Mouse (Mus musculus) embryo, embryonic 10 days (tissue): Measurements from ENCODE around the gene Frem1.
A peak's percentile ranks its signal among the peaks of the same experiment; 100 is the strongest.

Experiments used
- DNase-seq: peaks from one replicate; pipeline ENCODE4 v3.0.0-alpha.2; 2015; ENCODE audit warnings: low spot score

The Frem1 gene

DNA sequence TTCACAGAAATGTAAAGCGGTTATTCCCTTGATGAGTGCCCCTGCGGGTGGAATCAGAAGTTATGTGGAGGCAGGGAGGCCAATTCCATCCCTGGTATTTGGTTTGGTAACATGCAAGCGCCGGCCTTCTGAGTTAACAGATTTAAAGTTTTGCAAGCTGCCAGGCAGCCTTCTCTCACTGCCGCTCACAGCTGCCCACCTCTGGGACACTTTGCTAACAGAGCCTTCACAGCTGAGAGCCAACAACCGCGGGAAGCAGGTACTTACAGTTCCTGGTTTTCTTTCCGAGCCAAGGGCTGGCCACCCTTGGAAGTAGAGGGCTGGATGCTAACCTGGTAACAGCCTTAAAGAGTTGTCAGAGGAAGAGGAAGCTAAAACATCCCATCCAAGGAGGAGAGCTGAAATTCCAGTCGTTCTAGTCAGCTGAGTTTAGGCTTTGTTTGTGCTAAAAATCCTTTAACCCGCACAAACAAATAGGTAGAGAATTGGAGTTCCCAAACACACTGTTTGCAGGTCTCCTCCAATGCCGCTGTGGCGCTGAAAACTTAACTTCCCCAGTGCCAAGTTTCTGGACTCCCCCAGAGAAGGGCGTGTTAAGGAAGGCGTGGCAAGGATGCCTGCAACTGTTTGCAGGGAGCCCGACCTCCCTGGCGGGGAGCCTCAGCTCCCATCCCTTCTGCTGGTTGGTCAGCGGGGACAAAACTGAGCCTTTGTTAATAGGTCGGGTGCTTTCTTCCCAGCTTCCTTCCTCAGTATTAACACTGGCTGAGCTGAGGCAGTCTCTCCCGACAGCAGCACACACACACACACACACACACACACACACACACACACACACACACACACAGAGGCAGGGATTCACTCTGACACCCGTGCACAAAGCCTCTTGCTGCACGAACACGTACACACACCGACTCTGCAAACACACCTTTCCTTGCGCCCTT, at the start of gene Frem1:
TSS of gene Frem1 (minus strand) at position 706 of the 944 bp plus-strand sequence.
- peak; percentile 87 for DNase-seq

DNA sequence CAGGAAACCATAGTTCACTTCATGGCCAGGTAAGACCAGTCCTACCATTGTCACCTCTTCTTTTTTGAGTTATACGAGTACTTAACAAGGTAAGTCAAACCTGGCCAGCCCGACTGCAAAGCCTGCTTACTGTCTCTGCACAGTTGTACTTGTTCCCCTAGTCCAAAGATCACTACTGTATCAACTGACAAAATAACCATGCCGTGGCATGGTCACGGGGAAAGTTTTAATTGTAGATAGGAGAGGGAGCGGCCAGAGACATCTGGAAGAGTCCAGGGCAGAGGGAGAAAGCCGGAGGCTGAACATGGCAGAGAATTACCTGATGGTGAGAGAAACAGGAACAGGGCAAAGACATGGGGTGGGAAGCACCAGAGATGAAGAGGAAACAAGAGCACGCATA, 46.9 kb upstream of the Frem1 start:
- DNase-seq: no peak

DNA sequence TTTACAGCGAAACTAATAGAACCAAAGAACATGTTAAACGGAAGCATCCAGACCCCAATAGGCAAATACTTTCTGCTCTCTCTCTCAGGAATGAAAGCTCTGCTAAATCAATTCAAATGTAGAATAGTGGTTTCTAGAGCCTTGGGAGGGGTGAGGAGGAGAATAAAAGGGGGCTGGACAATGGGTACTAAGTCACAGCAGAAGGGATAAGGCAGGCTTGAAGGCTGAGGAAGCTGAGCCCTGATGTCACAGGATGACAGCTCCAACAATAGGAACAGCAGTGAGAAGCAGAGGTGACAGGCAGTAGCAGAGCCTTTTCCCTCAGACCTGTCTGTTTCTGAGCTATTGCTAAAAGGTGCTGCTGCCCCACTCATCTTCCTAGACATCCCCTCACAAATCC, 41.8 kb upstream of the Frem1 start:
- DNase-seq: peak; percentile 48

DNA sequence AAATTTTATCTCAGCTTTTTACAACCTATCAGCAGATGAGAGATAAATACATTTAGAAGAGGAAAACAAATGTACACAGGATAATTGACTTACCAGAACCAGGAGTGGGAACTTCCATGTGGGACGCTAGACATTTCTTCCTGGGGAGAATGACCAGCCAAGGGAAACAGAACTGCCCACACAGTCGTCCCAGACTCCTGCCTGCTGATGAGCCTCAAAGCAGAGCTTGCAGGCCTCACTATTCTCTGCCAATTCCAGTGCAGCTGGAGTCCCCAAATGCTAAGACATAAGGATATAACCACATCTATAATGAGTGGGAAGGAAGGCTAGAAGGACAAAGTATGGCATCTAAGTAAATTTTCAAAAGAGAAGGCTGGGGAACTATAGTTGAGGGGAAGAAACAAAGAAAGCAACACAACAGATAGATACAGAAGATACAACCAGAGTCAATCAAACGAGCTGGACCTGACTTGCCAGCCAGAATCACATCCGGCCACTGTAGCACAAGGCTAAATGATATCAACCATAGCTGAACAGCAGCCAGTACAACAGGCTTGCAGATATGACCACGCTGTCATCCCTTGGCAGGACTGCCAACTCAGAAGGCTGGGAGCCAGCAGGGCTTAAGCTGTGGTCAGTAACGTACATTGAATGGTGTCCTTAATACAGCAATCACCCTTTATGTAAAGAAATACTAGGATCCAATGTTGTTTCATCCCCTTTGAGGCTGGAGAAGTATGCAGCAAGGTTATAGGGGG, 38.7 kb upstream of the Frem1 start:
- no peak for DNase-seq

DNA sequence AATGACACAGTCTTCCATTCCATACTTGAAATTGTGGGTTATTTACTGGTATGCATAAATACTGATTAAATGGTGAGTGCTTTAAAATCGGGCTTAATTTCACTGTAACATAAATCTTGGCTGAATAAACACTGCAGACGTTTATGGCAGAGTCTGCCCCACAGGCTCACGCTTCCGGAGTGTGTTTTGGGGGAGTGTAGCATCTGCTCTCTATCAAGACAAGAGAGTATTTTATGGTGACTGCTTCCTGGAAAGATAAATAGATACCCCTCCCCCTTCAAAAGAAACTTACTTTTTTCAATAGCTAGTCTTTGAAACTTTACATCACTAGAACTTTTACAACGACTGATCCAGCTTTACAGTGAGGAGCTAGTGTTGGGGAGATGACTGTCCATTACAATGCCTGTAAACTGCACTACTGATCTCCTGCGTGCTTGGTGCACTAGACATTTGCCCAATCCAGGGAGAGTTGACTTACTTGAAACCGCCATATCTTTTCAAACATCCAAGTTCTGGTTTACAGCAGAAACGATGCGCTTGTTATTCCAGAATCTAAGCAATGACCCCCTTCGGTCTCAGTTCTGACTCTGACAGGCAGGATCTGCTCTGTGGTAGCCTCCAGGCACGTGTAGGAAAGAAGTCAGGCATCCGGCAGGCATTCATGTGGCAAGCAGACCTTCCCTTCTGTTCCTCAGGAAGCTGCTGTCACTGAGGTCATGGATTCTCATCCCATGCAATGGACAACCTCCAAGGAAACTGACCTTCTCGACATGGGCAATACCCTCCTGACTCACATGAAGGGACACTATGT, 28.4 kb upstream of the Frem1 start:
- peak; percentile 74 for DNase-seq

DNA sequence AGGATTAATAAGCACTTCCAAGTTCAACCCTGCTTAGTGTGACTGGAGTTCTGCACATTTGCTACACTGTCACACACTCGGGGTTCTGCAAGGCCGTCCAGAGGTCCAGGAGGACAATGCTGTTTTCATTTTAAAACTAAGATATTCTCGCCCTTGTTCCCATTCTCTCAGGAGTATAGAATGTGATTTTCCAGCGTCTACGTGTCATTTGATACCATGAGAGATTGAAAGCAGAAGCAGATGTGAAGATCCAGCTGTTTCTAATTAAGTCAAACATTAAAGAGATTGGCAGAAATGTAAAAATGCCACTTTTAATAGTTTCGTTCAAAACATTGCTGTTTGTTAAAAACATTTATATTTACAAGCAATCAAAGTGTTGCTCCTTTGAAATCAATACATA, 12.1 kb upstream of the Frem1 start:
- peak; percentile 71 for DNase-seq

DNA sequence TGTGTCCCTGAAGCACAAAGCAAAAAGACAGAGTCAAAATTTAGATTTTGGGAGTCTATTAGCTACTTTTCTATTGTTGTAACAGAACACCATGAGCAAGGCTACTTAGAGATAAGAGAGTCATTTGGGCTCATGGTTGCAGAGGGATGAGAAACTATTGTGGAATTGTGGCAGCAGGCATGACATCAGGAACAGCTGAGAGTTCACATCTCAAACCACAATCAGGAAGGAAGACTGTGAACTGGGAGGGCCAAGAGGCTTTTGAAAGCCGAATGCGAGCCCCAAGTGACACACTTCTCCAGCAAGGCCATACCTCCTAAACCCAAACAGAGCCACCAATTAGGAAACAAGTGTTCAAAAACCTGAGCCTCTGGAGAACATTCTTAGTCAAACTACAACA, 9.4 kb upstream of the Frem1 start:
- DNase-seq: no peak

DNA sequence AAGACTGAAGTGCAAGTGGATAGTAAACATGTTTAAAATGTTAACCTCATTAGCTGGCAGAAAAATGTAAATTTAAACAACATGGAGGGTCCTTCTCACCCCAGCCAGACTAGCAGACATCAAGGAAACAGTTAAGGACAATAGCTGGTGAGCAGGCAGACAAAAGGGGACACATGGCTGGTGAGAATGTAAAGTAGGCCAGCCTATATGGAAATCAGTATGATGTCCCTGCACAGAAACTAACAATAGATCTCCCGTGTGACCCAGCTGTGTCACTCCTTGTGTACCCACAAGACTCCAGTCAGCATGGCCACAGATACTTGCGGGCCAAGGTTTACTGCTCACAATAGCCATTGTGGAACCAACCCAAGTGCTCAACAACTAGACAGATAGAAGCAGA, 6.5 kb upstream of the Frem1 start:
- DNase-seq: no peak

DNA sequence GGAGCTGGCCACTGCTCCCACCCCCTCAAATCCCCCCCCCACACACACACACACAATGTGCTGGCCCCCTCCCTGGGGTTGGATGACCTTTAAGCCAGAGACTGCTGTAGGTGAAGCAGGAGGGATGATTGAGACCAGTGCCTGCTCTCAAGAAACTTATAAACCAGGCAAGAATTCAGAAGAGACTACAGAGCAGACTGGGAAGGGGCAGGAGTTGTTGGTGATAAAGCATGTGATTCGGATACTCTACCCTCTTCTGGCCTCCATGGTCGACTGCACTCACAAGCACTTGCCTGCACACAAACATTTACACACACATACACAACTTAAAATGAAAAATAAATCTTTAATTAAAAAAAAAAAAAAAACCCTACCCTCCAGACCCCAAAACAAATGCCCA, 6.0 kb upstream of the Frem1 start:
- DNase-seq: no peak

DNA sequence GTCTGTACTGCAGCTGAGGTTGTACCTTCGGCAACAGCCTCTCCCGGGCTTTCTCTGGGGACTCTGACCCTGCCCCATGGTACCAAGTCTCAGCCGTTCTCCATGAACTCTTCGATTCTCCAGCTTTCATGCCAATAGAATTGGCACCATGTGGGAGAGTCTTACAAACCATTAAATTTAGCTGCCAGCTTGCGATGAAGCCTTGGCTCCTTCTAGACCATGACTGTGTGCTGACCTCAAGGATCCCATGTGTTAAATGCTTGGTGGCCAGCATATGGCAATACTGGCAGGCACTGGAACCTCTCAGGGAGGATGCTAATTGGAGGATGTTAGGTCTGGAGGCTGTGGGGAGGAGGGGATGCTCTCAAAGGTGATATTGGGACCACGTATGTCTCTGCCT, 4.4 kb upstream of the Frem1 start:
- DNase-seq: no peak

DNA sequence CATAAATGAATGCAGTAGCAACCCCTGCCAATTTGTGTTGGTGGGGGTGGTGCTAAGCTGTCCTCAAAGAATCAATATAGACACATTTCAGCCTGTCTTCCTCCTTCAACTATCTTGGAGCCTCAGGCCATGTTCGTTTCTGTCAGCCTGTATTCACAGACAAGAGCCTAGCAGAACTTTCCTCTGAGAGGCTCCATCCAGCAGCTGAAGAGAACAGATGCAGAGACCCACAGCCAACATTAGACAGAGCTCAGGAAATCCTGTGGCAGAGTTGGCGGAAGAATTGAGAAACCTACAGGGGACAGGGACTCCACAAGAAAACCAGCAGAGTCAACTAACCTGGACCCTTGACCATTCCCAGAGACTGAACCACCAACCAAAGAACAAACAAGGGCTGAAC, 3.3 kb upstream of the Frem1 start:
- DNase-seq: no peak

DNA sequence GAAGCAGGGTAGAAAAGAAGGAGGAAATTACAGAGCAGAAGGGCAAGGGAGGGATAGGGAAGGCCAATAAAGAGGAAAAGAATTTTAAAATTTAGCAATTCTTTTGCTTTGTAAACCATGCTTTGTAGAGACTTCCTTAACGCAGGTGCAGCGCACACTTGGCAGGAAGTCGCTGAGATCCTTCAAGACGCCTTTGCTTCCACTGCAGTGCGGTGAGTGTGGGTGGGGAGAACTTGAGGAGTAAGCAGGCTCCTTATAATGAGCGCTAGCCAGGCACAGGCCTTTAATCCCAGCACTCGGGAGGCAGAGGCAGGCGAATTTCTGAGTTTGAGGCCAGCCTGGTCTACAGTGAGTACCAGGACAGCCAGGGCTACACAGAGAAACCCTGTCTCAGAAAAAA, 1.1 kb upstream of the Frem1 start:
- no peak for DNase-seq

DNA sequence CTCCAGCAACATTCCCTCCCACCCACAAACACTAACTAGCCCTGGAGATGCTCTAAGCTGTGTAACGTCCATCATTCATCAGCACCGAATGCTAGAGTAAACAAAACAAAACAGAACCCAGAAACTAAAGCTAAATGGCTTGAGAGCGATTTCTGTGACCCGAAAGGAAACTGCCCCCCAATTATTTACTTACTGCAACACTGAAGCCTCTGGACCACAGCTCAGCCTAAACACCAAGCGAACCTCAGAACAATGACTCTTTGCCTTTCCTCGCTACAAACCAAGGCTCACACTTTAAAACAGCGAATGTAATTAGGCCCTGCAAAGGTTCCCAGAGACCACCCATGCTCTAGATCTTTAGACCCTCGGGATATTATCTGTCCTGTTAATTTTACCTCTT, 963 bp downstream of the Frem1 start:
- peak; percentile 28 for DNase-seq

DNA sequence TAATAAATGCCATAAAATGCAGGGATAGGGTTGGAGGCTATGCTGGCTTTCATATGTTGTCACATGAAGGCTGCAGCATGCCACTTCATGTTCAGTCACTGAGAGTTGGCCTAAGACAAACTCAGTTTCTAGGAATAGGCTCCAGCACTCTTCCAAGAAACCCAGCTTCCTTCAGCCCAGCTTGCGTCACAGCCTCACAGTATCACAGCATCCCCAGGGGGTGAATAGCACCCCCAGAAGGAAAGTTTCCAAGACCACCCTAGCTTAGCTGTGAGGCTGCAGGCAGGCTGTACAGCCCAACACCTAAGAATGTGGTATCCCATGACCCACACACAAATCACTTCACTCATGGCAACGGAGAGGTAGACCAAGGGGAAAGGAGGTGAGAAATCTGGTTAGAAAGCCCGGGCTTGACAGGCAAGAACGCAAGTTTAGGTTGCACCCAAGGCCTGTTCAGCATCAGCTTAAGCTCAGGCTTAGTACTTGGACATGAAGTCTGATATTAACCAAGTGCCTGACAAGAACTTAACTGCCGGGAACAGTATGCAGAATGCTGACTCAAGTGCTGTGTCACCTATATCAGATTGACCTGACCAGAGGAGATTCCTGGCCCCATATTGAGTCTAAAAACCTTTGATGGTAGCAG, 1.9 kb downstream of the Frem1 start:
- DNase-seq: no peak

DNA sequence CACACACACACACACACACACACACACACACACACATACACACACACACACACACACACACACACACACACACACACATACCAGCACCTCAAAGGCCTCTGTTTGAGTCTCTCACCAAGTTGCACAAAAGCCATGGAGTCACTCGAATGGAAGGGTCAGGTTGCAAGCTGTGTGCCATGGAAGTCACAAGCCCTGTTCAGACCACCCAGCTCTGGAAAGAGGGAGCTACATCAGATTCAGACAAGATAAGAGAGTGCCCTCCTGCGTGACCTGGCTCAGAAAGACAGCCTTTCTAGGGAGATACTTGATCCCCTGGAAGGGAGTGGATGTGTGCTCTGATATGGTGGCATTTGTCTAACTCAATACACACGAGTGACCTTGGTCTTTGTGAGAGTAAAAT, 2.9 kb downstream of the Frem1 start:
- DNase-seq: peak; percentile 77

DNA sequence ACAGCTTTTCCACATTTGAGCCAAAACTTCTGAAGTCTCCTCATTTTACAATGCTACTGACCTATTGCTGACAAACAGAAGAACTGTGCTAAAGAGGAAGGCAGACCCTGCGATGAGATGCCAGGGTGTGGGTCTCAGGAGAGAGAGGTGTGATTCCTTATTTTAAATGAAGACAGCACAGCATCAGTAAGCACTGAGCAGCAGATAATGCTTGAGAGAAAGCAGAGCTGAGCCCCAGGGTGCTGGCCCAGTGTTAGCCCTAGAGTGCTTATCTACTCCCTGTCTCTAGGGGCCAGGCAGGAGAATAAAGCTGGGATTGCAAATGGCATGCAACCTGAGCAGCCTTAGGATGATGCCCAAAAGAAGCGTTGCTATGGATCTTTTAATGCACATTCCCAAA, 3.6 kb downstream of the Frem1 start:
- DNase-seq: no peak

DNA sequence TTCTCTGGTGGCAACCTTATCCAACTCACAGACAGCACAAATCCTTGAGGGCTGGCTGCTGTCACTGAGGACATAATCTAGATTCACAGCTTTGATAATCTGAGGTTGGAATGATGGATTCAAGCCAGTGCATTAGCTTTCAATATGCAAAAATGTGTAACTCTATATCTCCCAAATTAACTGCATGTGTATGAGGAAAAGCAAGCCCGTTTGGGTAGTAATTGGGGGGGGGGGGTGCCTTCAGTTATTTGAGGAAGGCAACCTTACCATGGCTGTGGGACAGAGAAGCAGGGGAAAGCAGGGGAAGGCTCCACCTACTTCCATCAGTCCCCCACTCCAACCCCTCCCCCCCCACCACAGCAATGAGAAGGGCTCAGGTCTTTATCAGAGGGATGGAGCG, 5.3 kb downstream of the Frem1 start:
- no peak for DNase-seq

DNA sequence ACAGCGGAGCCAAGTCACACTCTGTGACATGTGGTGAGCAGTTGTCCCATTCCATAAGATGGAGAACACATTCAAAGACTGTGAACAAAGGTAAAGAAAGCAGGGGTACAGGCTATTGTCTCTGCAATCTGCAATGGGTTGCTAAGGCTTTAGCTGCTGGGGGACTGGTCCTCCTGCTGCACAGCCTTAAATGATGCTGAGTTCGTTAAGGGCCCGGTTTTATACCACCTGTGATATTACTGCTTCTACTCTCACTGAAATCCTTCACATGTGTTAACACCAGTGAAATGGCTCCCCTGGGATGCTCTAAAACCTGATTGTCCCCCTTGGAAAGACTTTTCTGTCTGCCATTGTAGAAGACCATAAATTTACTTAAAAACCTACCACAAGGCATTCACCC, 6.1 kb downstream of the Frem1 start:
- no peak for DNase-seq

DNA sequence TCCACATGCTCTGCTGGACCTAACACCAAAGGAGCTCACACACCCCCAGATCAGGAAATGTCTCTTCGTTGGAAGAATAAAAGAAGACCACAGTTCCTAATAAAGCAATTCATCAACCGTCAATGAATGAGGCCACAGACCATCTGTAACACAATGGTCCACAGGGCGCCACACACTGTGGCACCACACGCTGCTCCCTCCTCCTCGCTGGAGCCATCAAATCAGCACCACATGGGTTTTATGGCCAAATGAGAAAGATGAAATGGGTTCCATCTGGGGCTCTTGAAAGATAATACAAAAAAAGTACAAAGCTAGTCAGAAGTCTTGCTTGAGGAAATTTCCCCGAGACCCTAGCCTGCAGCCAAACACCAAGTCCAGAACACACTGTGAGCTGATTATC, 6.9 kb downstream of the Frem1 start:
- DNase-seq: peak; percentile 63

DNA sequence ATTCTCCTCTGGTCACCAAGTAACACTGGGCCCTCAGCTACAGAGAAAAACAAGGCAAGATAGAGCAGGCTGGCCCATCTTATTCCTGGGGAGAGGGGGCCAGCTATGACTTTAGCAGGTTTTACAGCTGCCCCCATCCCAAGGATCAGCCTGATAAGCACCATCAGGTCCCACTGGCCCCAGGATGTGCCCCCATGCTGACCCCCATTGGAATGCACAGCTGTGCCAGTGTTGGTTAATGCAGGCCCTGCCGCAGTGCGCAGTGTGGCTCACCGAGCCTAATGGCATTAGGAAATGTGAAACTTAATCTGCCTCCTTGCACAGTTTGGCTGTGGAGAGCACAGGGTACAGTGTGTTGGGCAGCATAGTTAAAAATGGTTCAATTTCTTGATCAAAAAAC, 11.4 kb downstream of the Frem1 start:
- peak; percentile 76 for DNase-seq

DNA sequence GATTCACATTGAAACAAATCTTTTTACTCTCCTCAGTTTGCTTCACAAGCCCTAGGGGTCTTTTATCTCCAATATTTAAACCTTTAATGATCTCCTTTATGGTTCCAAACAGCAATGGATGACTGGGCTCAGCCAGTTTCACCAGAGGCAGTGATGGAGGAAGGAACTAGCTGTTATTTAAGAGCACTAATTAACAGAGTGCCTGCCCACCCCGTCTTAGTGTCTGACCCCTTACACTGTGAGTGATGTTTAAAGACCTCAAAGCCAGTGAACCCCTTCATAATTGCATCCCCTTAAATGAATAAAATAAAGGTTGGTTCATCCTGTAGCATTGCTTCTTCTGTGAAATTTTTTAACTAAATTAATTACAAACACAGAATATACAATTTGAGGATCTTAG, 19.4 kb downstream of the Frem1 start:
- DNase-seq: no peak

DNA sequence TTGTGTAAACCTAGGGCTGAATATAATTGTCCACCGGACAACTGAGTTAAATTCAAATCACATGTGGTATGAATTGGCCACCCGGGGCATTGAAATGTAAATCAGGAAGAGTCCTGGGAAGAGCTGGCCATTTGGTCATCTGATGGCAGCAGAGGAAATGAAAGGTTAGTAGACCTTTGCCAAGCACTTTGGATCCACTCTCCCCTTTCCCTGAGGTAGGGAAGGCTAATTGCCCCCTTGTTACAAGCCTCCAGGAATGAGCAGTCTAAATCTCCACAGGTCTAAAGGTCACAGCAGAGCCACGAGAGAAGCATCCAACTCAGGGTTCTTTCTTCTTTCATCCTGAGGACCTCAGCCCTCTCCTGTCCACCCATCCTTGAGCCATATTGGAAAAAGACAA, 20.5 kb downstream of the Frem1 start:
- peak; percentile 68 for DNase-seq
